In the genomic region with DNA sequence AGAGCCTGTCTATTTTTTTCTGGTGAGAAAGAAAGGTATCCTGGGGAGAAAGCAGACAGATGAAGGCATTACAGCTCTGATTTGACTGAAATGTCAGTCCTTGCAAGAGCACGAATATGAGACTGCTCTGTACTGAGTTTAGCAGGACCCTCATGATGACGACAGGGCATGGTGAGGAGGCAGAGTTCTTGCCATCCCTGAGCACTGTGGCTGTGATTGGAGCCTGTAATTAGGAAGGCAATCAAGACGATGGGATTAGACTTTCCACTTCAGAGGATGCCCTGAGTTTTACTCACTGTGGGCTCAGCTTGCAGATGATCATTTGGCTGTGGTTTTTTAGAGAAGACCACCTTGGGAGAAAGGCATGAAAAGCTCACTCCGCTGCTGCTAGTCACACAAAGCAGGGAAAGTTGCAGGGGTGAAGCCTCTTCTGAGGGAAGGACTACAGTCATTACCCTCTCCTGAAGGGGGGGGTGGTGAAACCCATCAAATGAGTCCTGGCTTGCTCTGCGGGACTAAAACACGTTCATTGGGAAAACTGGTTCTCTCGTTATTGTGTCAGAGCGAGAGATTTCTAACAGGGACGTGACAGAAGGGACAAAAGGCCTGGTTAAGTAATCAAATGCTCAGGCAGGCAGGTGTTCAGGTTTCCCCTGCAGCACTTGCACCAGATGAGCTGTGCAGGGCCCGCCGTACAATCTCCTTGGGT, we compare ENCODE assay signal across 14 mouse cellular contexts.
DNase-seq lines count a peak whose midpoint lies in the region; ATAC-seq and TF ChIP-seq lines count a peak whose summit lies in the region.
"Had no signal": no experiment of that assay in that cellular context is flagged by ENCODE, and none has a peak within 500 bp of the region (broad histone marks: within the 10 kb centered on the region; RNA-seq: fewer than 3 reads in every experiment).

No protein-coding gene starts in this region.

- H3K4me3 ChIP-seq in hindbrain, embryonic 10.5 days: no peak overlapping the region
- H3K4me3 ChIP-seq in hindbrain, embryonic 13.5 days: no peak overlapping the region
- H3K4me3 ChIP-seq in forebrain, embryonic 14.5 days (ENCODE audit: low read depth, low read length): no peak overlapping the region
- no peak overlapping the region for H3K4me3 ChIP-seq in midbrain, embryonic 13.5 days (replicated peaks)
- no peak overlapping the region for H3K4me3 ChIP-seq in intestine, postnatal 0 days (ENCODE audit: low read depth, low read length)

- no peak overlapping the region for H3K9ac ChIP-seq in hindbrain, embryonic 13.5 days
- no peak overlapping the region for H3K9ac ChIP-seq in forebrain, embryonic 14.5 days (ENCODE audit: low read length)
- H3K9ac ChIP-seq in midbrain, embryonic 13.5 days (replicated peaks): no peak overlapping the region
- H3K9ac ChIP-seq in intestine, postnatal 0 days (ENCODE audit: low read depth, low read length): no peak overlapping the region

- H3K9me3 ChIP-seq in hindbrain, embryonic 10.5 days: no peaks in the 10 kb centered on the region
- no peaks in the 10 kb centered on the region for H3K9me3 ChIP-seq in hindbrain, embryonic 13.5 days
- no peaks in the 10 kb centered on the region for H3K9me3 ChIP-seq in forebrain, embryonic 14.5 days (replicated peaks; ENCODE audit: control insufficient read depth, low read length)
- H3K9me3 ChIP-seq in midbrain, embryonic 13.5 days: no peaks in the 10 kb centered on the region
- no peaks in the 10 kb centered on the region for H3K9me3 ChIP-seq in intestine, postnatal 0 days (ENCODE audit: control insufficient read depth)

- WGBS in hindbrain, embryonic 10.5 days: 33% methylated on average over 11 of the region's 11 CpGs
- WGBS in hindbrain, embryonic 13.5 days: 34% methylated on average over 11 of the region's 11 CpGs
- WGBS in forebrain, embryonic 14.5 days: 6% methylated on average over 11 of the region's 11 CpGs
- 19% methylated on average over 11 of the region's 11 CpGs for WGBS in midbrain, embryonic 13.5 days
- WGBS in intestine, postnatal 0 days: 53% methylated on average over 11 of the region's 11 CpGs

- no peak for TF ChIP-seq CTCF in intestine, postnatal 0 days (IDR thresholded peaks at IDR 0.05; ENCODE audit: low read depth)

- 0 out of 2 replicates have a peak overlapping the region, but pooled peaks have one; percentile 12 for H3K27ac ChIP-seq in hindbrain, embryonic 10.5 days
- no peak overlapping the region for H3K27ac ChIP-seq in hindbrain, embryonic 13.5 days
- H3K27ac ChIP-seq in forebrain, embryonic 14.5 days (ENCODE audit: low read depth, low read length): 0 out of 2 replicates have a peak overlapping the region, but pooled peaks have one; percentile 14
- H3K27ac ChIP-seq in midbrain, embryonic 13.5 days: no peak overlapping the region
- H3K27ac ChIP-seq in intestine, postnatal 0 days (ENCODE audit: low read depth, low read length): no peak overlapping the region
- H3K27ac ChIP-seq: kidney, postnatal 0 days had no signal

- peaks cover 12% of the 10 kb centered on the region for H3K4me1 ChIP-seq in hindbrain, embryonic 10.5 days (replicated peaks)
- H3K4me1 ChIP-seq in hindbrain, embryonic 13.5 days (replicated peaks): 0 out of 2 replicates have a peak, but pooled peaks cover 8% of the 10 kb centered on the region
- no peaks in the 10 kb centered on the region for H3K4me1 ChIP-seq in forebrain, embryonic 14.5 days (ENCODE audit: control insufficient read depth, insufficient read depth, low read length)
- H3K4me1 ChIP-seq in midbrain, embryonic 13.5 days (replicated peaks): peaks cover 9% of the 10 kb centered on the region; the same call in 1 of the 2 replicates
- no peaks in the 10 kb centered on the region for H3K4me1 ChIP-seq in intestine, postnatal 0 days (replicated peaks; ENCODE audit: control insufficient read depth, insufficient read depth, low read length)

- no peak for DNase-seq in hindbrain, embryonic 10.5 days (ENCODE audit: low spot score)
- peak; percentile 43 for DNase-seq in embryo, embryonic 11 days
- peak; percentile 37 for DNase-seq in forebrain, embryonic 14.5 days (ENCODE audit: low spot score)
- no peak for DNase-seq in left cerebral cortex, adult 8-10 months (ENCODE audit: low spot score in 2 of 2)
- DNase-seq: B cell, adult 2 months; cerebellum, adult 11 months; thymus, postnatal 36 days had no signal

- no peak overlapping the region for H3K4me2 ChIP-seq in hindbrain, embryonic 13.5 days
- no peak overlapping the region for H3K4me2 ChIP-seq in forebrain, embryonic 14.5 days (ENCODE audit: low read length)
- no peak overlapping the region for H3K4me2 ChIP-seq in midbrain, embryonic 13.5 days (replicated peaks)
- H3K4me2 ChIP-seq in intestine, postnatal 0 days (replicated peaks; ENCODE audit: low read depth): no peak overlapping the region
- H3K4me2 ChIP-seq: liver, embryonic 11.5 days had no signal

- ATAC-seq in hindbrain, embryonic 13.5 days (ENCODE audit: low FRiP score): no peak
- ATAC-seq in forebrain, embryonic 14.5 days: peak; percentile 57; the same call in 1 of the 2 replicates
- 0 out of 2 replicates have a peak, but pooled peaks have one; percentile 30 for ATAC-seq in midbrain, embryonic 13.5 days
- no peak for ATAC-seq in intestine, postnatal 0 days
- ATAC-seq in granulocyte monocyte progenitor cell, adult 5-6 weeks (replicated peaks; ENCODE audit: poor library complexity, severe bottlenecking): no peak
- ATAC-seq: lung, postnatal 0 days had no signal

- H3K27me3 ChIP-seq in hindbrain, embryonic 10.5 days (ENCODE audit: insufficient read depth, poor library complexity, severe bottlenecking): no peaks in the 10 kb centered on the region
- H3K27me3 ChIP-seq in hindbrain, embryonic 13.5 days: no peaks in the 10 kb centered on the region
- no peaks in the 10 kb centered on the region for H3K27me3 ChIP-seq in forebrain, embryonic 14.5 days (replicated peaks; ENCODE audit: control insufficient read depth, insufficient read depth, low read length)
- H3K27me3 ChIP-seq in midbrain, embryonic 13.5 days: no peaks in the 10 kb centered on the region
- H3K27me3 ChIP-seq in intestine, postnatal 0 days (replicated peaks; ENCODE audit: control insufficient read depth, insufficient read depth, low read length): no peaks in the 10 kb centered on the region

- H3K36me3 ChIP-seq in hindbrain, embryonic 10.5 days: no peaks in the 10 kb centered on the region
- no peaks in the 10 kb centered on the region for H3K36me3 ChIP-seq in hindbrain, embryonic 13.5 days
- no peaks in the 10 kb centered on the region for H3K36me3 ChIP-seq in forebrain, embryonic 14.5 days (ENCODE audit: control insufficient read depth, insufficient read depth, low read length)
- H3K36me3 ChIP-seq in midbrain, embryonic 13.5 days: no peaks in the 10 kb centered on the region
- H3K36me3 ChIP-seq in intestine, postnatal 0 days (ENCODE audit: control insufficient read depth, insufficient read depth): no peaks in the 10 kb centered on the region

Comparison
In these comparisons a context has a peak if more than half of its experiments do, and no peak if none do; other contexts are left out.
1. H3K27ac ChIP-seq: peak in hindbrain, embryonic 10.5 days (single experiment) and forebrain, embryonic 14.5 days (single experiment); none in hindbrain, embryonic 13.5 days (single experiment), midbrain, embryonic 13.5 days (single experiment) and intestine, postnatal 0 days (single experiment).
2. DNase-seq: peak in embryo, embryonic 11 days (single experiment) and forebrain, embryonic 14.5 days (single experiment); none in hindbrain, embryonic 10.5 days (single experiment) and left cerebral cortex, adult 8-10 months (0 of 2).
3. ATAC-seq: peak in forebrain, embryonic 14.5 days (single experiment) and midbrain, embryonic 13.5 days (single experiment); none in hindbrain, embryonic 13.5 days (single experiment), intestine, postnatal 0 days (single experiment) and granulocyte monocyte progenitor cell, adult 5-6 weeks (single experiment).